Mouse (Mus musculus) myocyte (in vitro differentiated cells): ENCODE measurements around the gene Kcnf1. TPM values are rescaled to one million over a fixed set of nuclear protein-coding genes. Genes with fewer than 3 reads are reported as not detected.

ENCODE experiments used
- H3K27me3 ChIP-seq: one replicate; pipeline ENCODE4 v1.6.1; 2011; ENCODE audit not compliant: control insufficient read depth, insufficient read depth, insufficient read length
- H3K36me3 ChIP-seq: one replicate; pipeline ENCODE4 v1.6.1; 2011; ENCODE audit not compliant: control insufficient read depth, insufficient read depth
- H3K4me2 ChIP-seq: one replicate; pipeline ENCODE4 v1.6.1; 2011; ENCODE audit warnings: low read depth, control low read depth
- H3K4me3 ChIP-seq: one replicate; pipeline ENCODE4 v1.5.1; 2011; ENCODE audit warnings: mild to moderate bottlenecking, control low read depth, moderate library complexity
- H3K79me2 ChIP-seq: one replicate; pipeline ENCODE4 v1.6.1; 2011; ENCODE audit not compliant: control insufficient read depth, insufficient read depth
- H3ac ChIP-seq: one replicate; pipeline ENCODE4 v1.6.1; 2011; ENCODE audit not compliant: control insufficient read depth, insufficient read length
- CEBPB ChIP-seq: IDR thresholded peaks from 2 replicates; pipeline ENCODE4 v1.6.1; 2011; ENCODE audit warnings: mild to moderate bottlenecking, moderate library complexity; ENCODE audit not compliant: poor library complexity, insufficient read depth, severe bottlenecking
- E2F4 ChIP-seq: IDR thresholded peaks from one replicate; pipeline ENCODE4 v1.6.1; 2011; ENCODE audit warnings: mild to moderate bottlenecking, control low read depth, moderate library complexity; ENCODE audit not compliant: insufficient read depth
- MAX ChIP-seq: IDR thresholded peaks from one replicate; pipeline ENCODE4 v1.6.1; 2011; ENCODE audit warnings: low read depth, mild to moderate bottlenecking, control low read depth
- MYOD1 ChIP-seq, 3 experiments: IDR thresholded peaks; one replicate each; pipeline ENCODE4 v1.6.1; 2011; ENCODE audit warnings: control low read depth in 2 of 3, low read depth in 2 of 3, mild to moderate bottlenecking in 2 of 3, moderate library complexity in 1 of 3; ENCODE audit not compliant: insufficient read length in 2 of 3, control insufficient read depth in 1 of 3
- MYOG ChIP-seq, 3 experiments: IDR thresholded peaks; one replicate each; pipeline ENCODE4 v1.6.1; 2011; ENCODE audit warnings: control low read depth in 2 of 3, low read depth in 2 of 3, mild to moderate bottlenecking in 2 of 3; ENCODE audit not compliant: insufficient read length in 2 of 3, control insufficient read depth in 1 of 3, insufficient read depth in 1 of 3
- POLR2A ChIP-seq: IDR thresholded peaks from one replicate; pipeline ENCODE4 v1.6.1; 2011; ENCODE audit warnings: low read depth, mild to moderate bottlenecking, control low read depth, moderate library complexity; ENCODE audit not compliant: insufficient read length
- POLR2AphosphoS2 ChIP-seq: IDR thresholded peaks from one replicate; pipeline ENCODE4 v1.6.1; 2011; ENCODE audit warnings: low read depth, control low read depth; ENCODE audit not compliant: insufficient read length
- REST ChIP-seq: IDR thresholded peaks from one replicate; pipeline ENCODE4 v1.6.1; 2011; ENCODE audit warnings: mild to moderate bottlenecking, control low read depth, moderate library complexity; ENCODE audit not compliant: insufficient read depth, insufficient read length
- SRF ChIP-seq: IDR thresholded peaks from one replicate; pipeline ENCODE4 v1.6.1; 2011; ENCODE audit warnings: low read depth; ENCODE audit not compliant: control insufficient read depth, insufficient read length
- TCF12 ChIP-seq: IDR thresholded peaks from one replicate; pipeline ENCODE4 v1.6.1; 2011; ENCODE audit warnings: mild to moderate bottlenecking, control low read depth; ENCODE audit not compliant: poor library complexity, insufficient read depth, severe bottlenecking
- TCF3 ChIP-seq: IDR thresholded peaks from one replicate; pipeline ENCODE4 v1.6.1; 2011; ENCODE audit warnings: low read depth, control low read depth; ENCODE audit not compliant: insufficient read length
- USF1 ChIP-seq: IDR thresholded peaks from one replicate; pipeline ENCODE4 v1.6.1; 2011; ENCODE audit warnings: low read depth, mild to moderate bottlenecking, control low read depth, moderate library complexity
- polyA plus RNA-seq: library from polyadenylated mRNA; unstranded; fragments of >200 nt; fragmentation: generic; extraction: Trizol; gene quantifications from one replicate; pipeline ENCODE4 v1.2.1, GENCODE M21; 2012; ENCODE audit warnings: missing spikeins

Gene Kcnf1
- polyA plus RNA-seq: 1.7 TPM

DNA sequence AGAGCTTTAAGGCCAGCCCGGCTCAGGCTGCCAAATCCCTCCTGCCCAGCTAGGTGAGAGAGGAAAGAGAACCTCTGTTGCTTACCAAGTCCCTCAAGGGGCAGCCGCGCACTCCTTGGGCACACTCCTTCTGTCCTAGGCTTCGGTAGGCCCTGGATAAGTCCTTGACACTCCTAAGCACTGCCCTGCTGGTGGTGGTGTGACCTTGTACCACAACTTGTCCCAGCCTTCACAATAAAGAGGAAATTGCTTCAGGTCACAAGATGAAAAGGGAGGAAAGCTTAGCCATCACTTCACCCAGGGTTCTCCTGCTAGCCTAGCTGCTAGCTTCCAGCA lies at the start of gene Kcnf1:
Kcnf1 (minus strand) TSS at position 132 of the 336 bp plus-strand sequence.
- no peaks in the 10 kb centered on the region for H3K36me3 ChIP-seq

DNA sequence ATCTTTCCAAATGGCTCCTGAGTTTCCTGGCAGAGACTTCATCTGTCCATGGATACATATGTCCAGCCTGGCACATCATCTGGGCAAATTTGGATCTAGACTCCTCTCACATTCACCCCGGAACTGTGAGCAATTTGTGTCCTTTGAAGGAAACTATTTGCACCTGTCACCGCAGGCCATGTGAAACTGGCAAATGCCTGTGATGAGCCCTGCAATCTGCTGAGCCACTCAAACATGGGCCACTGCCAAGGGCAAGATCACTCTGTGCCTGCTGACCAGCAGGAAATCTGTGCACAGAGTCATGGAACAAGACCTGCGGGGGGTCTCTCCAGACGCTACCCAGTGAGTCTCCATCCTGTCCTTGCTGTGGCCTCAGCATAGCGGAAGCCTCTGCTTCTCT lies 48.3 kb upstream of the Kcnf1 start:
- Histone ChIP-seq H3K4me2 (peak overlapping the region; percentile 35), H3ac (no peak overlapping the region), H3K4me3 (no peak overlapping the region), H3K27me3 (no peaks in the 10 kb centered on the region), H3K36me3 (no peaks in the 10 kb centered on the region), H3K79me2 (no peaks in the 10 kb centered on the region)
- TF ChIP-seq MYOD1 (IDR thresholded peaks at IDR 0.05; ENCODE audit: control insufficient read depth in 1 of 3, insufficient read length in 2 of 3, low read depth in 2 of 3) (peak; percentile 18 to 94 (median 92)), MAX (no peak), TCF12 (peak; percentile 71), E2F4 (no peak), POLR2AphosphoS2 (no peak), TCF3 (peak; percentile 40), POLR2A (no peak), MYOG (IDR thresholded peaks at IDR 0.05; ENCODE audit: control insufficient read depth in 1 of 3, insufficient read depth in 1 of 3, insufficient read length in 2 of 3, low read depth in 2 of 3) (peak; percentile 77 to 94 (median 88)), REST (no peak), CEBPB (peak; percentile 17; the same call in 1 of the 2 replicates), SRF (no peak)

More for the DNA sequence above, at the start of gene Kcnf1:
- Histone ChIP-seq H3K4me2 (peak within 1 kb of the TSS; percentile 71), H3K79me2 (no peaks in the 10 kb centered on the region), H3ac (peak within 1 kb of the TSS; percentile 25), H3K4me3 (peak within 1 kb of the TSS; percentile 16), H3K27me3 (no peaks in the 10 kb centered on the region)
- no peak for TF ChIP-seq USF1

DNA sequence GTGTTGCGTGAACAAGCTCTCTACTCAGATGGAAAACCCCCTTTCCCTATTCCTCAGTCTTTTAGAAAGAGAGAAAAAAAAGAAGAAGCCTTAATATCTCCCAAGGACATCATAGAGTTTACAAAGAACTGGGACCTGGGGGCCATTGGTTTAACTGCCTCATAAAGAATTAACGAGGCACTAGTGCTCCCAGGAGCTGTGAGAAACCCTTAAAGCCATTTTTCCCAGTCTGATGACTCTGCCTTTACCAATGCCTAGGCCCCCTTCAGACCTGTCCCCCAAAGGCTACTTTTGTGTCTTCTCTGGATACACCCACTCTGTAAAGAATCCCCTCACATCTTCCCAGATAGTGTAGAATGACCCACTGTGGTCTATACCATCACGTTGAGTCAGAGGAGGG lies 46.4 kb upstream of the Kcnf1 start:
- no peaks in the 10 kb centered on the region for H3K36me3 ChIP-seq
- TF ChIP-seq SRF (no peak), CEBPB (no peak), USF1 (no peak), TCF3 (no peak), MYOD1 (IDR thresholded peaks at IDR 0.05; ENCODE audit: control insufficient read depth in 1 of 3, insufficient read length in 2 of 3, low read depth in 2 of 3) (no peak), POLR2AphosphoS2 (no peak), E2F4 (no peak), MAX (no peak), TCF12 (no peak), POLR2A (no peak), MYOG (IDR thresholded peaks at IDR 0.05; ENCODE audit: control insufficient read depth in 1 of 3, insufficient read depth in 1 of 3, insufficient read length in 2 of 3, low read depth in 2 of 3) (no peak)
- no peaks in the 10 kb centered on the region for H3K79me2 ChIP-seq
- no peak overlapping the region for H3ac ChIP-seq
- H3K27me3 ChIP-seq: no peaks in the 10 kb centered on the region
- no peak overlapping the region for H3K4me3 ChIP-seq
- no peak overlapping the region for H3K4me2 ChIP-seq

DNA sequence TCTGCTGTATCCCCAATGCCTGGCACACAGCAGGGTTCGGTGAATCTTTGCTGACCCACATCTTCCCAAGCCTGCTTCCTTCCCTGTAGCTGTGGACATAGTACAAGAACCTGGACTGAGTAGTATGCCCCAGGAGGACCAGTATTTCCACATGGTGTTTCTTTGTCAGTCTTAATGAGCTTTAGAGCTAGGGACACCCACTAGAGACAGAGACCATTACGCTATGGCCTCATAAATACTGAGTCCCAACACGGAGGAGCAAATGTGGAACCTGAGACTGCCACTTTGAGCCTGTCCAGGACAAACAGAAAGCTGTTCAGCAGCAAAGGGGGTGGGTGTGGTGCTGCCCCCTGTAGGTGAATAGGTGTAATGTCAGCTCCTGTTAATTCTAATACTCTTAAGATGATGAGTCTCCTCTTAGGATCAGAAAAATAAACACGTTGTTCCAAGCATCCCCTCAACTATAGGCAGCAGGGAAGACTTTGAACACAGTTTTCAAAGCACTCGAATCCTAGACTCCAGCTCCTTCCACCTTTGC lies 45.3 kb upstream of the Kcnf1 start:
- no peaks in the 10 kb centered on the region for H3K79me2 ChIP-seq
- TF ChIP-seq TCF3 (no peak), POLR2A (no peak), MYOD1 (IDR thresholded peaks at IDR 0.05; ENCODE audit: control insufficient read depth in 1 of 3, insufficient read length in 2 of 3, low read depth in 2 of 3) (no peak), POLR2AphosphoS2 (no peak), CEBPB (no peak), E2F4 (no peak), REST (no peak), MYOG (IDR thresholded peaks at IDR 0.05; ENCODE audit: control insufficient read depth in 1 of 3, insufficient read depth in 1 of 3, insufficient read length in 2 of 3, low read depth in 2 of 3) (no peak)
- H3ac ChIP-seq: no peak overlapping the region
- H3K4me2 ChIP-seq: no peak overlapping the region
- no peak overlapping the region for H3K4me3 ChIP-seq
- H3K27me3 ChIP-seq: no peaks in the 10 kb centered on the region
- H3K36me3 ChIP-seq: no peaks in the 10 kb centered on the region

DNA sequence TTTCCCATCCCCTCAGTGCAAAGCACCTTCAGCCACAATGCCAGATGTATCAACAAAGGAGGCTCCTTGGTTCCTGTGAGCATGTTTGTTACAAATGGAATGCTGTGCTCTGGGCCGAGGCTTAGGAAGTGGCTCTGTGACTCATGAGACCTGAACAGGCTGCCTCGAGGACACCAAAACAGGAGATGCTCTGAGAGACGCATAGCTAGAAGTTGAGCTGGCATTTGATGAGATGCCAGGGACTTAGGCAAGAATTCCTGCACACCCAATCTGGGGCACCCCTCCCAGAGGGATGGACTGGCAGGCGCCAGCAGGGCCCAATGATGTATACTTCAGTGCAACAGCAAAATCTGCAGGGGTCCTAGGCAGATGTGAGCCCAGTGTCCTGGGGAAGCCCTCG lies 43.9 kb upstream of the Kcnf1 start:
- no peak overlapping the region for H3ac ChIP-seq
- H3K36me3 ChIP-seq: no peaks in the 10 kb centered on the region
- no peaks in the 10 kb centered on the region for H3K27me3 ChIP-seq
- H3K4me3 ChIP-seq: no peak overlapping the region
- no peaks in the 10 kb centered on the region for H3K79me2 ChIP-seq
- TF ChIP-seq MYOD1 (IDR thresholded peaks at IDR 0.05; ENCODE audit: control insufficient read depth in 1 of 3, insufficient read length in 2 of 3, low read depth in 2 of 3) (peak in 1 of 3 experiments; percentile 5), SRF (peak; percentile 87), TCF3 (no peak), MAX (no peak), E2F4 (no peak), TCF12 (no peak), CEBPB (peak; percentile 81), MYOG (IDR thresholded peaks at IDR 0.05; ENCODE audit: control insufficient read depth in 1 of 3, insufficient read depth in 1 of 3, insufficient read length in 2 of 3, low read depth in 2 of 3) (peak in 1 of 3 experiments; percentile 5), POLR2A (no peak), REST (no peak)
- peak overlapping the region; percentile 33 for H3K4me2 ChIP-seq
